Mouse (Mus musculus) C2C12 (cell line): ENCODE results near the gene Sema5b.

Experiments
- CTCF ChIP-seq: IDR thresholded peaks from one replicate; pipeline ENCODE4 v1.5.1; 2011; ENCODE audit not compliant: control insufficient read depth, insufficient read depth, insufficient read length
- MYOD1 ChIP-seq: IDR thresholded peaks from one replicate; pipeline ENCODE4 v1.6.1; 2011; ENCODE audit warnings: low read depth; ENCODE audit not compliant: control insufficient read depth, insufficient read length

- TF ChIP-seq CTCF (no peak), MYOD1 (no peak)
These were observed 28.4 kb downstream of the Sema5b start for GRCm38 (mm10) chr16:35569347-35569746.
